Mouse (Mus musculus) spleen, adult 2 months (tissue): Measurements from ENCODE around the gene Rin3.

Experiments used
- CTCF ChIP-seq: fragments of 200-500 bp; IDR thresholded peaks from 2 replicates; pipeline ENCODE4 v1.5.1; 2011; ENCODE audit warnings: mild to moderate bottlenecking, inconsistent platforms; ENCODE audit not compliant: insufficient read depth, insufficient read length, insufficient replicate concordance; ENCODE audit errors: extremely low read depth
- POLR2A ChIP-seq: fragments of 200-500 bp; IDR thresholded peaks from 2 replicates; pipeline ENCODE4 v1.6.1; 2011; ENCODE audit warnings: low read depth, low read length, inconsistent platforms

- TF ChIP-seq CTCF: no peak
- TF ChIP-seq POLR2A: no peak
These were observed 115.7 kb downstream of the Rin3 start for GRCm38 (mm10) chr12:102398588-102398987.
